Mouse (Mus musculus): ENCODE data around the gene Prrx2. TPM values are rescaled to one million over a fixed set of nuclear protein-coding genes. Genes with fewer than 3 reads are reported as not detected.

The Prrx2 gene
- polyA plus RNA-seq, 1 experiment: 1.0 TPM

DNA sequence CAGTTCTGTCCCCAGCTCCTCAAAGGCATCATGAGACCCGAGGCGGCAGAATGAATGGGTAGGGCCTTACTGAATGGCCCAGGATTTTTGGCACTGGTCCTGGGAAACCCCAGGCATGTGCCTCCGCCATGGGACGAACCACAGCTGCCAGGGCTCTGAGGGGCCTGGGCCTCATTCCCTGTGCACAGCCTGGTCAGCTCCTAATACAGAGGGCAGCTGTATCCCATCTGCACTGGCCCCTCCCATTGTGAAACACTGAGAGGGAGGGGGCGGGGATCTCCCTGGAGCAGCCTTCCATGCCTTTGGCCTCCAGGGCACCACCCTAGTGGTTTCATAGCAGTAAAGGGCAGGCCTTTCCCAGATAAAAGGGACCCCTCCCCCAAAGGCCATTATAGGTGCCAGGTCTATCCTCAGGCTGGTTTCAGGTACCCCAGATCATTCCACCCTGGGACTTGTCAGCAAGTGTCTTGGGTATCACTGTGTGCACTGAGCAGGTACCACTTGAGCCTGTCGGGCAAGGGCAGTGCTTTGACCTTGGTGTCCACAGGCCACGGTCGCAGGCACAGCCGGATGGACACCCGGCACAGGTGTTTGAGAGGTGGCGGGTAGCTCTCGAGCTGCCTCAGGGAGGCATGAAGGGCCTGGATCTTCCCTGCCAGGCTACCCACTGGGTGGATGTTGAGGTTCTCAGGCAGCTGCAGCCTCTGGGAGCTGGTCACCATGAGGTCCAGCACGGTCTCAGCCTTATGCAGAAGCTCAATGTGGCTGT lies 11.2 kb upstream of the Prrx2 start:
- Histone ChIP-seq H3K36me3 (ENCODE audit: control insufficient read depth, insufficient read depth, low read length) (no peaks in the 10 kb centered on the region), H3K4me3 (ENCODE audit: control insufficient read depth, low read depth, low read length) (no peak overlapping the region), H3K27ac (ENCODE audit: control insufficient read depth, insufficient read depth, low read depth, low read length) (no peak overlapping the region), H3K27me3 (ENCODE audit: control insufficient read depth, insufficient read depth, low read length) (no peaks in the 10 kb centered on the region), H3K4me1 (ENCODE audit: control insufficient read depth, insufficient read depth, low read length) (peaks cover 13% of the 10 kb centered on the region)
- TF ChIP-seq CTCF (IDR thresholded peaks at IDR 0.05; ENCODE audit: control insufficient read depth, insufficient read depth, insufficient replicate concordance, low read depth, low read length) (0 out of 2 replicates have a peak, but pooled peaks have one; percentile 2), POLR2A (IDR thresholded peaks at IDR 0.05; ENCODE audit: control insufficient read depth, low read depth, low read length) (no peak)

DNA sequence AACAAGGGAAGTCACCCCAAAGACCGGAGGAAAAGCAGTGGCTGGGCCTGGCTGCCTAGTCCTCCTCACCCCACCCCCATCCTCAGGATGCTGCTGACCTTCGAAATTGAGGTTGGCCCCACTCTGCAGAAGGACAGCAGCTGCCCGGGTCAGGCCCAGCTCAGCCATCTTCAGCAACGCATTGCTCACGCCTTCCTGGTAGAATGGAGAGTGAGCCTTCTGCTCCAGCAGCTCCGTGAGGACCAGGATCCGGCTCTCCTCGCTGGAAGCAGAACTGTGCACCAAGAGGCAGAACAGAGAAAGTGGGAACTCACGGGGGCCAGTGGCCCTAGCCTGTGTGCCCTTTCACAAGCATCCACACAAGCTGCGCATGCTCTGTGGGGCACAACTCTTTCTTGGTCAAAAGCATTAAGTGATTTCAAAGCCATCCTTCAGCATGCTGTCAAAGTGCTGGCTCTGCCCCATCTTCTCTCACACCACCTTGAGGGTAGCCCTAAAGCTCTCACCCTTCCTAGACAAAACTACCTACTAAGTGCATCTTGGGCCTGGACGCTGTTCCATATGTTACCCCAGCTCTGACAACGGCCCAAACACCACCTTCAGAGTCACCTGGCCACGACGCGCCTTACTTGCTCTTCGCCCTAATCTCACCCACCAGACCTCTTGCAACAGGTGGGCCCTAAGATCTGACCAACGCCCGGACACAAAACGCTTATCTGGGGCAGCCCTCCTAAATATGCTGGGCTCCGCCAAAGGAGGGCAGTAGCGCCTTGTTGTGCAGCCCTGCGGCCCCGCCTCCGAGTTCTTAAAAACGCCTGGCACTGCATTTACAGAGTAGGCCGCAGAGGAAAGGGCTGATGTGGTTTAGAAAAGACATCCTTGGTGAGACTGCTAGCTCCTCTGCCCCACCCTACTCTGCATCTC lies 7.7 kb upstream of the Prrx2 start:
- Histone ChIP-seq H3K36me3 (ENCODE audit: control insufficient read depth, insufficient read depth, low read length) (no peaks in the 10 kb centered on the region), H3K4me1 (ENCODE audit: control insufficient read depth, insufficient read depth, low read length) (peaks cover 15% of the 10 kb centered on the region), H3K27ac (ENCODE audit: control insufficient read depth, insufficient read depth, low read depth, low read length) (peak overlapping the region; percentile 5; the same call in 1 of the 2 replicates), H3K27me3 (ENCODE audit: control insufficient read depth, insufficient read depth, low read length) (no peaks in the 10 kb centered on the region), H3K4me3 (ENCODE audit: control insufficient read depth, low read depth, low read length) (peak overlapping the region; percentile 87)
- TF ChIP-seq POLR2A (IDR thresholded peaks at IDR 0.05; ENCODE audit: control insufficient read depth, low read depth, low read length) (no peak), CTCF (IDR thresholded peaks at IDR 0.05; ENCODE audit: control insufficient read depth, insufficient read depth, insufficient replicate concordance, low read depth, low read length) (no peak)

DNA sequence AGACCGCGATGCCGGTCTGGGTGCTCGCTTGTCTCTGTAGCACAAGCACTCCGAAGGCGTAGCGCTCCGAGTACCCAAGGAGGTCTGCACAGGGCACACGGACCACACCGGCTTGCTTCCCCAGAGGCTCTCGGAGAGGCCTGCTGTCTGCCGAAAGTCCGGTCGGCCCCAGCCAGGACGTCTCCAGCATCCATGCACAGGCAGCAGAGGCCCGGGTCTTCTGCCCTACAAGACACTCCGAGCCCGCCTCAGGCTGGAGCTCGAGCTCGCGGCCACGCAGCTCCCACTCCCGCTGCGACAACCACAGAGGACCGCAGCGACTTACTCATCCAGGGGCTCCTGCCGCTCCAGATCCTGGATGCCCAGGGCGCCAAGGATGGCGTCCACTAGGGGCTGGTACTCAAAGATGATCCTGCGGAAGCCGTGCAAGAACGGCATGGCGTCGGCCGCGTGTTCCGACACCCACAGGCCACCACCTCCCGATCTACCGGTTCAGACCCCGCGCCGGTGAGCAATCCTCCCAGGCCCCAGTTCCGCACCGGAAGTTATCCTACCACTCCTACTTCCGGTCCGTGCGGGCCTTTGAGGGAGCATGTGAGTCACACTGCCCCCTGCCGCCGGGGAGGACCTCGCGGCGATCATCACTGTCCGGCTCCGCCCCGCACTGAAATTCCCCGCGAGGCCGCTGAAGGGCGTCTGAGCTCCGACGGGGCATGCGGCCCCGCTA lies 6.9 kb upstream of the Prrx2 start:
- Histone ChIP-seq H3K4me1 (ENCODE audit: control insufficient read depth, insufficient read depth, low read length) (peaks cover 15% of the 10 kb centered on the region), H3K27ac (ENCODE audit: control insufficient read depth, insufficient read depth, low read depth, low read length) (peak overlapping the region; percentile 5; the same call in 1 of the 2 replicates), H3K4me3 (ENCODE audit: control insufficient read depth, low read depth, low read length) (peak overlapping the region; percentile 87), H3K27me3 (ENCODE audit: control insufficient read depth, insufficient read depth, low read length) (no peaks in the 10 kb centered on the region), H3K36me3 (ENCODE audit: control insufficient read depth, insufficient read depth, low read length) (no peaks in the 10 kb centered on the region)
- TF ChIP-seq POLR2A (IDR thresholded peaks at IDR 0.05; ENCODE audit: control insufficient read depth, low read depth, low read length) (peak; percentile 80), CTCF (IDR thresholded peaks at IDR 0.05; ENCODE audit: control insufficient read depth, insufficient read depth, insufficient replicate concordance, low read depth, low read length) (peak; percentile 91)

DNA sequence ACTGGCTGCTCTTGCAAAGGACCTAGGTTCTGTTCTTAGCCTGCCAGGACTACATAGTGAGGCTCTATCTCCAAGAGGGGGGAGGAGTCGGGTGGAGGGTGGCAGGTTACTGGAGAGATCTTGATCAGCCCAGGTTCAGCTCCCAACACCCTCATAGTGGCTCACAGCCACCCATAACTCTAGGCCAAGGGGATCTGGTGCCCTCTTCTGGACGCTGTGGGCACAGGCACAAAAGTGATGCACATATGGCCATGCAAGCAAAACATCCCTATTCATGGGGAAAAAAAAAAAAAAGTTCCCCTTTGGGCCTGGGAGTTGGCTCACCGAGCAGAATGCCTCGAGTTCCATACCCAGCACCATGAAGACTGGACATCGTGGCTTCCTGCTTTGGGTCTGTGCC lies 5.5 kb upstream of the Prrx2 start:
- Histone ChIP-seq H3K4me1 (ENCODE audit: control insufficient read depth, insufficient read depth, low read length) (peaks cover 15% of the 10 kb centered on the region), H3K36me3 (ENCODE audit: control insufficient read depth, insufficient read depth, low read length) (no peaks in the 10 kb centered on the region), H3K27ac (ENCODE audit: control insufficient read depth, insufficient read depth, low read depth, low read length) (no peak overlapping the region), H3K27me3 (ENCODE audit: control insufficient read depth, insufficient read depth, low read length) (no peaks in the 10 kb centered on the region), H3K4me3 (ENCODE audit: control insufficient read depth, low read depth, low read length) (no peak overlapping the region)
- TF ChIP-seq CTCF (IDR thresholded peaks at IDR 0.05; ENCODE audit: control insufficient read depth, insufficient read depth, insufficient replicate concordance, low read depth, low read length) (peak; percentile 53; the same call in 1 of the 2 replicates), POLR2A (IDR thresholded peaks at IDR 0.05; ENCODE audit: control insufficient read depth, low read depth, low read length) (no peak)

DNA sequence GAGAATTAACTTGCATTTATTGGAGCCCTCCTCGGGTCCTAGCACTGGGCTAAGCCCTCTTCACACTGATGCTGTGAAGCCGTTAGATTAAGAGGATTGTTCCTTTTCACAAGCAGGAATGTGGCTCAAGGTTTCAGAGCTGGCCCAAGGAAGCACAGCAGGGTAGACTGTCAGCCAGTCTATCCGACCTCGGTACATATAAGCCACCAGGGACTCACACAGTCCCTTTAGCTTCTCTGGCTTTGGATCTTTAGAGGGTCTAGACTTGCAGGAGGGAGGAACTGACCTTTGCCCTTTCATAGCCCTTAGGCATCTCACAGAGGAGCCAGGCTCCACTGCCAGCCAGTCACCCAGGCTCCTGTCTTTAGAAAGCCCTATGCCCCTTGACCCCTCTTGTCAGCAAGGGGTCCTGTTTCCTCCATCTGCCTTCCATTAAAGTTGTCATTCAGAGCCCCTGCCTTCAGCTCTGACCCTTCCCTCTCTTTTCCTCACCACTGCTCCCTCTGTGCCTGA lies 4.4 kb upstream of the Prrx2 start, which contains the start of gene Asb6:
Gene Asb6 (minus strand): TSS at position 51 of the 513 bp plus-strand sequence.
- Histone ChIP-seq H3K27ac (ENCODE audit: control insufficient read depth, insufficient read depth, low read depth, low read length) (no peak within 1 kb of the TSS), H3K36me3 (ENCODE audit: control insufficient read depth, insufficient read depth, low read length) (no peaks in the 10 kb centered on the region), H3K4me1 (ENCODE audit: control insufficient read depth, insufficient read depth, low read length) (peaks cover 17% of the 10 kb centered on the region), H3K4me3 (ENCODE audit: control insufficient read depth, low read depth, low read length) (no peak within 1 kb of the TSS), H3K27me3 (ENCODE audit: control insufficient read depth, insufficient read depth, low read length) (no peaks in the 10 kb centered on the region)
- no peak for TF ChIP-seq POLR2A (IDR thresholded peaks at IDR 0.05; ENCODE audit: control insufficient read depth, low read depth, low read length)
- no peak for TF ChIP-seq CTCF (IDR thresholded peaks at IDR 0.05; ENCODE audit: control insufficient read depth, insufficient read depth, insufficient replicate concordance, low read depth, low read length)

DNA sequence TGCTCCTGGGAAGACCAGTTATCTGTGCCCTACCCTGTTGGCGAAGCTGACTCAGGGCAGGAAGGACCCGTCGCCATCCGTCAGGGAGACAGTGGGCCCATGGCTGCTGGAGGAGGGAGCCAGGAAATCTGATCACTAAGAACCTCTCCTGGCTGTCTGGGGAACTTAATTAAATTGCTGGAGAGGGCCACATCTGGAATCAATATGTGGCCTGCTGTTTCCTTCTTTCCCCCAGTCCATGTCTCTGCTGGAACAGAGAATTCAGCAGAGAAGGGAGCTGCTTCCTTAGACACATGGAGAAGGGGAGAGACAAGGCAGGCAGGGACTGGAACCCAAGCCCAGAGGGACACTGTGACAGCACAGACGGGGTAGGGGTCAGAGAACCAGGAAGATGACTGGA lies 1.1 kb upstream of the Prrx2 start:
- no peak overlapping the region for H3K27ac ChIP-seq (ENCODE audit: control insufficient read depth, insufficient read depth, low read depth, low read length)

More for the DNA sequence above, 1.1 kb upstream of the Prrx2 start:
- Histone ChIP-seq H3K27me3 (ENCODE audit: control insufficient read depth, insufficient read depth, low read length) (no peaks in the 10 kb centered on the region), H3K4me3 (ENCODE audit: control insufficient read depth, low read depth, low read length) (no peak overlapping the region), H3K4me1 (ENCODE audit: control insufficient read depth, insufficient read depth, low read length) (peaks cover 9% of the 10 kb centered on the region), H3K36me3 (ENCODE audit: control insufficient read depth, insufficient read depth, low read length) (no peaks in the 10 kb centered on the region)
- no peak for TF ChIP-seq POLR2A (IDR thresholded peaks at IDR 0.05; ENCODE audit: control insufficient read depth, low read depth, low read length)
- no peak for TF ChIP-seq CTCF (IDR thresholded peaks at IDR 0.05; ENCODE audit: control insufficient read depth, insufficient read depth, insufficient replicate concordance, low read depth, low read length)

Data from testis, adult 2 months (tissue).